ENCODE assay signal across 18 mouse cellular contexts in the genomic region with DNA sequence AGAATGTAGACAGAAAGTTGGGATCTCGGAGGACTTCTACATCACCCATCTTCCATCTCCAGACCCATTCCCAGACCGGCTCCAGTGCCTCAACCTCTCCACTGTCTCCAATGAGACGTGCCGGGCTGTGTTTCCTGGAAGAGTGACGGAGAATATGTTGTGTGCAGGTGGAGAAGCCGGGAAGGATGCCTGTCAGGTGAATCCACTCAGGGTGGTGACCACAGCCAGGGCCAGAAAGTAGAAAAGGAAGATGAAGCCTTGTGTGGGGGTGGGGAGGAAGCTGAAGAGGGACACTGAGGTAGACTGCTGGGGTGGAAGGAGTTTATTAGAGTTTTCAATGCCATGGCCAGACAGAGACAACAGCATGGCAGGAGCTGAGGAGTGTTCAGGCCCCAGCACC. TPM values are rescaled to one million over a fixed set of nuclear protein-coding genes. Genes with fewer than 3 reads are reported as not detected.
DNase-seq lines count a peak whose midpoint lies in the region; ATAC-seq and TF ChIP-seq lines count a peak whose summit lies in the region.
"Had no signal": no experiment of that assay in that cellular context is flagged by ENCODE, and none has a peak within 500 bp of the region (broad histone marks: within the 10 kb centered on the region; RNA-seq: fewer than 3 reads in every experiment).

No protein-coding gene starts in this region.

- H3K9ac ChIP-seq in stomach, postnatal 0 days (ENCODE audit: low read length) = no peak overlapping the region
- H3K9ac ChIP-seq: embryonic facial prominence, embryonic 13.5 days; forebrain, embryonic 13.5 days; heart, embryonic 13.5 days; hindbrain, embryonic 12.5 days had no signal

- no peaks in the 10 kb centered on the region for H3K9me3 ChIP-seq in limb, embryonic 10.5 days (replicated peaks)
- H3K9me3 ChIP-seq in stomach, postnatal 0 days (ENCODE audit: control insufficient read depth, low read length) = no peaks in the 10 kb centered on the region
- H3K9me3 ChIP-seq: embryonic facial prominence, embryonic 13.5 days; forebrain, embryonic 13.5 days; heart, embryonic 13.5 days; hindbrain, embryonic 12.5 days had no signal

- TF ChIP-seq EP300 in stomach, postnatal 0 days (optimal IDR thresholded peaks at IDR 0.05) = no peak

- H3K4me1 ChIP-seq in limb, embryonic 10.5 days = peaks cover 5% of the 10 kb centered on the region; the same call in 1 of the 2 replicates
- H3K4me1 ChIP-seq in stomach, postnatal 0 days (replicated peaks; ENCODE audit: control insufficient read depth, insufficient read depth) = no peaks in the 10 kb centered on the region
- H3K4me1 ChIP-seq: embryonic facial prominence, embryonic 13.5 days; forebrain, embryonic 13.5 days; heart, embryonic 13.5 days; hindbrain, embryonic 12.5 days had no signal

- H3K4me3 ChIP-seq in limb, embryonic 10.5 days = no peak overlapping the region
- no peak overlapping the region for H3K4me3 ChIP-seq in stomach, postnatal 0 days (ENCODE audit: low read depth, low read length)
- H3K4me3 ChIP-seq: embryonic facial prominence, embryonic 13.5 days; forebrain, embryonic 13.5 days; gastrocnemius, adult 2 months; heart, embryonic 13.5 days; hindbrain, embryonic 12.5 days had no signal

- no peaks in the 10 kb centered on the region for H3K27me3 ChIP-seq in limb, embryonic 10.5 days (ENCODE audit: low read depth, poor library complexity, severe bottlenecking)
- H3K27me3 ChIP-seq in stomach, postnatal 0 days (ENCODE audit: control insufficient read depth, insufficient read depth, low read length) = no peaks in the 10 kb centered on the region
- H3K27me3 ChIP-seq: embryonic facial prominence, embryonic 13.5 days; forebrain, embryonic 13.5 days; heart, embryonic 13.5 days; hindbrain, embryonic 12.5 days had no signal

- DNase-seq in kidney, adult 18-20 months = peak; percentile 1
- DNase-seq in kidney, postnatal 36 days = no peak
- DNase-seq in spleen, postnatal 4 days (ENCODE audit: low spot score in 2 of 2) = peak; percentile 0 to 43
- no peak for DNase-seq in spleen, adult 12 weeks (ENCODE audit: low spot score)
- DNase-seq in limb, embryonic 10.5 days (ENCODE audit: low spot score) = peak; percentile 4
- peak; percentile 10 for DNase-seq in stomach, postnatal 0 days (ENCODE audit: low spot score)
- DNase-seq: adrenal gland, adult 2 months; adrenal gland, postnatal 25 days; cerebellum, adult 18-20 months; cerebellum, adult 9-11 months; cerebellum, postnatal 36 days; gastrocnemius, adult 2 months; gastrocnemius, postnatal 25 days had no signal

- H3K27ac ChIP-seq in limb, embryonic 10.5 days = no peak overlapping the region
- no peak overlapping the region for H3K27ac ChIP-seq in stomach, postnatal 0 days (replicated peaks)
- H3K27ac ChIP-seq: embryonic facial prominence, embryonic 13.5 days; forebrain, embryonic 13.5 days; gastrocnemius, adult 2 months; heart, embryonic 13.5 days; hindbrain, embryonic 12.5 days had no signal

- no peak for ATAC-seq in stomach, postnatal 0 days (ENCODE audit: low FRiP score, low TSS enrichment)
- ATAC-seq: forebrain, embryonic 13.5 days had no signal

- 98% methylated on average over 6 of the region's 6 CpGs for WGBS in limb, embryonic 10.5 days
- WGBS in stomach, postnatal 0 days = 92% methylated on average over 6 of the region's 6 CpGs

- no peak overlapping the region for H3K4me2 ChIP-seq in stomach, postnatal 0 days (replicated peaks; ENCODE audit: low read depth)
- H3K4me2 ChIP-seq: embryonic facial prominence, embryonic 13.5 days; forebrain, embryonic 13.5 days; heart, embryonic 13.5 days; hindbrain, embryonic 12.5 days had no signal

- TF ChIP-seq CTCF in stomach, postnatal 0 days (IDR thresholded peaks at IDR 0.05; ENCODE audit: low read depth) = no peak

- no peaks in the 10 kb centered on the region for H3K36me3 ChIP-seq in limb, embryonic 10.5 days
- no peaks in the 10 kb centered on the region for H3K36me3 ChIP-seq in stomach, postnatal 0 days (ENCODE audit: control insufficient read depth, insufficient read depth, low read length)
- H3K36me3 ChIP-seq: embryonic facial prominence, embryonic 13.5 days; heart, embryonic 13.5 days; hindbrain, embryonic 12.5 days had no signal

RNA-seq across cellular contexts. Expression of gene Klk11, which starts 2.5 kb away (rescaled TPM):
- polyA plus RNA-seq in limb, embryonic 10.5 days (2016; fragmentation: Nextera tagmentation; extraction: Ambion mirVana) = 0.13 and 0.33 TPM in 2 replicates
- 52.3 and 54.6 TPM in 2 replicates for polyA plus RNA-seq in stomach, postnatal 0 days (2015; fragmentation: Nextera tagmentation; extraction: Ambion mirVana)
- polyA plus RNA-seq: adrenal gland, adult 2 months; forebrain, embryonic 13.5 days; heart, embryonic 13.5 days; heart, postnatal 0 days had no signal

RNA-seq across cellular contexts. Expression of gene Klk12, which starts 3.2 kb away (rescaled TPM):
- polyA plus RNA-seq in limb, embryonic 10.5 days (2016; fragmentation: Nextera tagmentation; extraction: Ambion mirVana) = not detected in 2 replicates
- 34.9 and 36.2 TPM in 2 replicates for polyA plus RNA-seq in stomach, postnatal 0 days (2015; fragmentation: Nextera tagmentation; extraction: Ambion mirVana)
- polyA plus RNA-seq: adrenal gland, adult 2 months; forebrain, embryonic 13.5 days; heart, embryonic 13.5 days; heart, postnatal 0 days; hindbrain, embryonic 12.5 days had no signal

RNA-seq across cellular contexts. Expression of gene Klk10, which starts 8.9 kb away (rescaled TPM):
- 0.20 and 0.25 TPM in 2 replicates for polyA plus RNA-seq in limb, embryonic 10.5 days (2016; fragmentation: Nextera tagmentation; extraction: Ambion mirVana)
- polyA plus RNA-seq in stomach, postnatal 0 days (2015; fragmentation: Nextera tagmentation; extraction: Ambion mirVana) = 313 and 335 TPM in 2 replicates
- polyA plus RNA-seq: forebrain, embryonic 13.5 days had no signal

RNA-seq across cellular contexts. Expression of gene Klk9, which starts 19.8 kb away (rescaled TPM):
- 0.09 TPM in 1 of 2 replicates, not detected in the other for polyA plus RNA-seq in limb, embryonic 10.5 days (2016; fragmentation: Nextera tagmentation; extraction: Ambion mirVana)
- 101 and 118 TPM in 2 replicates for polyA plus RNA-seq in stomach, postnatal 0 days (2015; fragmentation: Nextera tagmentation; extraction: Ambion mirVana)
- polyA plus RNA-seq: adrenal gland, adult 2 months; forebrain, embryonic 13.5 days; heart, postnatal 0 days; hindbrain, embryonic 12.5 days had no signal

RNA-seq across cellular contexts. Expression of gene Klk8, which starts 25.5 kb away (rescaled TPM):
- polyA plus RNA-seq in limb, embryonic 10.5 days (2016; fragmentation: Nextera tagmentation; extraction: Ambion mirVana) = 13.7 and 16.4 TPM in 2 replicates
- 139 and 155 TPM in 2 replicates for polyA plus RNA-seq in stomach, postnatal 0 days (2015; fragmentation: Nextera tagmentation; extraction: Ambion mirVana)

Comparison
In these comparisons a context has a peak if more than half of its experiments do, and no peak if none do; other contexts are left out.
1. DNase-seq: peak in kidney, adult 18-20 months (single experiment), spleen, postnatal 4 days (2 of 2), limb, embryonic 10.5 days (single experiment) and stomach, postnatal 0 days (single experiment); none in kidney, postnatal 36 days (0 of 2) and spleen, adult 12 weeks (single experiment).
2. RNA of gene Klk11, which starts 2.5 kb away (polyA plus RNA-seq): 52.3 to 54.6 TPM in stomach, postnatal 0 days; 0.13 to 0.33 TPM in limb, embryonic 10.5 days; every median in the first group is over 10 times any median in the second.
3. RNA of gene Klk12, which starts 3.2 kb away (polyA plus RNA-seq): 34.9 to 36.2 TPM in stomach, postnatal 0 days; not detected in limb, embryonic 10.5 days; every median in the first group is over 10 times any median in the second.
4. RNA of gene Klk10, which starts 8.9 kb away (polyA plus RNA-seq): 313 to 335 TPM in stomach, postnatal 0 days; 0.20 to 0.25 TPM in limb, embryonic 10.5 days; every median in the first group is over 100 times any median in the second.